Mouse (Mus musculus): ENCODE measurements around the gene Pde4b. TPM values are rescaled to one million over a fixed set of nuclear protein-coding genes. Genes with fewer than 3 reads are reported as not detected.

Gene Pde4b
- total and polyA plus RNA-seq, 2 experiments from 2014 or later = 49.7 to 76.2 TPM

GRCm38 (mm10) chr4:102557006-102557405, 469.7 kb downstream of the Pde4b start:
- 38% methylated on average over 2 of the region's 2 CpGs for WGBS
- Histone ChIP-seq H3K4me1 (ENCODE audit: insufficient read depth) (no peaks in the 10 kb centered on the region), H3K9ac (no peak overlapping the region), H3K4me3 (ENCODE audit: low read depth, low read length) (no peak overlapping the region), H3K27ac (ENCODE audit: low read depth, low read length) (no peak overlapping the region), H3K9me3 (ENCODE audit: low read length) (no peaks in the 10 kb centered on the region), H3K4me2 (ENCODE audit: low read depth) (no peak overlapping the region), H3K36me3 (ENCODE audit: insufficient read depth) (no peaks in the 10 kb centered on the region), H3K27me3 (ENCODE audit: insufficient read depth, low read length) (no peaks in the 10 kb centered on the region)
- DNase-seq (no peak), ATAC-seq (no peak)
- no peak for TF ChIP-seq CTCF (IDR thresholded peaks at IDR 0.05; ENCODE audit: low read depth)

- Histone ChIP-seq H3K4me2 (ENCODE audit: low read depth) (no peak overlapping the region), H3K4me3 (ENCODE audit: low read depth, low read length) (no peak overlapping the region), H3K4me1 (ENCODE audit: insufficient read depth) (no peaks in the 10 kb centered on the region), H3K9ac (no peak overlapping the region), H3K9me3 (ENCODE audit: low read length) (no peaks in the 10 kb centered on the region), H3K27me3 (ENCODE audit: insufficient read depth, low read length) (no peaks in the 10 kb centered on the region), H3K36me3 (ENCODE audit: insufficient read depth) (no peaks in the 10 kb centered on the region), H3K27ac (ENCODE audit: low read depth, low read length) (no peak overlapping the region)
- DNase-seq (no peak), ATAC-seq (no peak)
- no peak for TF ChIP-seq CTCF (IDR thresholded peaks at IDR 0.05; ENCODE audit: low read depth)
- 63% methylated on average over 9 of the region's 9 CpGs for WGBS
These were observed 470.3 kb downstream of the Pde4b start for GRCm38 (mm10) chr4:102557508-102558220.

- Histone ChIP-seq H3K4me3 (ENCODE audit: low read depth, low read length) (no peak overlapping the region), H3K4me2 (ENCODE audit: low read depth) (no peak overlapping the region), H3K27ac (ENCODE audit: low read depth, low read length) (no peak overlapping the region), H3K27me3 (ENCODE audit: insufficient read depth, low read length) (no peaks in the 10 kb centered on the region), H3K4me1 (ENCODE audit: insufficient read depth) (no peaks in the 10 kb centered on the region), H3K36me3 (ENCODE audit: insufficient read depth) (no peaks in the 10 kb centered on the region), H3K9ac (no peak overlapping the region), H3K9me3 (ENCODE audit: low read length) (no peaks in the 10 kb centered on the region)
- 66% methylated on average over 3 of the region's 3 CpGs for WGBS
- TF ChIP-seq CTCF (IDR thresholded peaks at IDR 0.05; ENCODE audit: low read depth) = no peak
- DNase-seq (no peak), ATAC-seq (no peak)
These were observed 471.0 kb downstream of the Pde4b start for GRCm38 (mm10) chr4:102558328-102558727.

GRCm38 (mm10) chr4:102560676-102561280, 473.4 kb downstream of the Pde4b start:
- no peak for TF ChIP-seq CTCF (IDR thresholded peaks at IDR 0.05; ENCODE audit: low read depth)
- H3K4me3 ChIP-seq (ENCODE audit: low read depth, low read length) = no peak overlapping the region
- H3K9ac ChIP-seq = no peak overlapping the region
- no peak overlapping the region for H3K27ac ChIP-seq (ENCODE audit: low read depth, low read length)
- no peak overlapping the region for H3K4me2 ChIP-seq (ENCODE audit: low read depth)
- no peaks in the 10 kb centered on the region for H3K4me1 ChIP-seq (ENCODE audit: insufficient read depth)
- DNase-seq (no peak), ATAC-seq (no peak)
- no peaks in the 10 kb centered on the region for H3K36me3 ChIP-seq (ENCODE audit: insufficient read depth)
- H3K27me3 ChIP-seq (ENCODE audit: insufficient read depth, low read length) = no peaks in the 10 kb centered on the region
- WGBS = 49% methylated on average over 12 of the region's 12 CpGs
- no peaks in the 10 kb centered on the region for H3K9me3 ChIP-seq (ENCODE audit: low read length)

- ATAC-seq (no peak), DNase-seq (no peak)
- no peak for TF ChIP-seq CTCF (IDR thresholded peaks at IDR 0.05; ENCODE audit: low read depth)
- Histone ChIP-seq H3K27ac (ENCODE audit: low read depth, low read length) (no peak overlapping the region), H3K27me3 (ENCODE audit: insufficient read depth, low read length) (no peaks in the 10 kb centered on the region), H3K9me3 (ENCODE audit: low read length) (no peaks in the 10 kb centered on the region), H3K4me1 (ENCODE audit: insufficient read depth) (peaks cover 10% of the 10 kb centered on the region; the same call in 1 of the 2 replicates), H3K36me3 (ENCODE audit: insufficient read depth) (no peaks in the 10 kb centered on the region), H3K4me2 (ENCODE audit: low read depth) (no peak overlapping the region), H3K4me3 (ENCODE audit: low read depth, low read length) (no peak overlapping the region), H3K9ac (no peak overlapping the region)
- 82% methylated on average over 9 of the region's 9 CpGs for WGBS
These were observed 476.0 kb downstream of the Pde4b start for GRCm38 (mm10) chr4:102563273-102563855.

- ATAC-seq (no peak), DNase-seq (no peak)
- no peaks in the 10 kb centered on the region for H3K9me3 ChIP-seq (ENCODE audit: low read length)
- H3K36me3 ChIP-seq (ENCODE audit: insufficient read depth) = no peaks in the 10 kb centered on the region
- H3K4me1 ChIP-seq (ENCODE audit: insufficient read depth) = peaks cover 11% of the 10 kb centered on the region; the same call in 1 of the 2 replicates
- H3K4me3 ChIP-seq (ENCODE audit: low read depth, low read length) = no peak overlapping the region
- TF ChIP-seq CTCF (IDR thresholded peaks at IDR 0.05; ENCODE audit: low read depth) = no peak
- no peak overlapping the region for H3K9ac ChIP-seq
- H3K4me2 ChIP-seq (ENCODE audit: low read depth) = no peak overlapping the region
- H3K27ac ChIP-seq (ENCODE audit: low read depth, low read length) = no peak overlapping the region
- 90% methylated on average over 3 of the region's 3 CpGs for WGBS
- H3K27me3 ChIP-seq (ENCODE audit: insufficient read depth, low read length) = no peaks in the 10 kb centered on the region
These were observed 476.9 kb downstream of the Pde4b start for GRCm38 (mm10) chr4:102564286-102564685.

- DNase-seq (no peak), ATAC-seq (no peak)
- WGBS = 33% methylated on average over 1 of the region's 1 CpGs
- Histone ChIP-seq H3K27ac (ENCODE audit: low read depth, low read length) (no peak overlapping the region), H3K4me3 (ENCODE audit: low read depth, low read length) (no peak overlapping the region), H3K9ac (no peak overlapping the region), H3K9me3 (ENCODE audit: low read length) (no peaks in the 10 kb centered on the region), H3K4me1 (ENCODE audit: insufficient read depth) (peaks cover 15% of the 10 kb centered on the region; the same call in 1 of the 2 replicates), H3K4me2 (ENCODE audit: low read depth) (no peak overlapping the region), H3K27me3 (ENCODE audit: insufficient read depth, low read length) (no peaks in the 10 kb centered on the region), H3K36me3 (ENCODE audit: insufficient read depth) (no peaks in the 10 kb centered on the region)
- TF ChIP-seq CTCF (IDR thresholded peaks at IDR 0.05; ENCODE audit: low read depth) = no peak
These were observed 479.1 kb downstream of the Pde4b start for GRCm38 (mm10) chr4:102566421-102566820.
